Mouse (Mus musculus): ENCODE measurements around the gene Rab3gap2. TPM values are rescaled to one million over a fixed set of nuclear protein-coding genes. Genes with fewer than 3 reads are reported as not detected.

Gene Rab3gap2
- polyA plus RNA-seq, 1 experiment from 2014 or later = 20.2 TPM

- no peak overlapping the region for H3K4me3 ChIP-seq
- no peaks in the 10 kb centered on the region for H3K4me1 ChIP-seq (replicated peaks)
- no peaks in the 10 kb centered on the region for H3K9me3 ChIP-seq
- WGBS = 86% methylated on average over 5 of the region's 5 CpGs
- peaks cover 90% of the 10 kb centered on the region for H3K36me3 ChIP-seq
- H3K27me3 ChIP-seq (ENCODE audit: insufficient read depth, poor library complexity, severe bottlenecking) = no peaks in the 10 kb centered on the region
- H3K27ac ChIP-seq = no peak overlapping the region
- DNase-seq (ENCODE audit: low spot score) = no peak
Observed at GRCm38 (mm10) chr1:185274819-185275545, 71.1 kb downstream of the Rab3gap2 start.

- no peak for DNase-seq (ENCODE audit: low spot score)
- Histone ChIP-seq H3K36me3 (peaks cover 95% of the 10 kb centered on the region), H3K4me1 (replicated peaks) (no peaks in the 10 kb centered on the region), H3K4me3 (no peak overlapping the region), H3K27ac (no peak overlapping the region), H3K27me3 (ENCODE audit: insufficient read depth, poor library complexity, severe bottlenecking) (no peaks in the 10 kb centered on the region), H3K9me3 (no peaks in the 10 kb centered on the region)
- 94% methylated on average over 7 of the region's 7 CpGs for WGBS
Observed at GRCm38 (mm10) chr1:185275976-185276375, 72.1 kb downstream of the Rab3gap2 start.

DNA sequence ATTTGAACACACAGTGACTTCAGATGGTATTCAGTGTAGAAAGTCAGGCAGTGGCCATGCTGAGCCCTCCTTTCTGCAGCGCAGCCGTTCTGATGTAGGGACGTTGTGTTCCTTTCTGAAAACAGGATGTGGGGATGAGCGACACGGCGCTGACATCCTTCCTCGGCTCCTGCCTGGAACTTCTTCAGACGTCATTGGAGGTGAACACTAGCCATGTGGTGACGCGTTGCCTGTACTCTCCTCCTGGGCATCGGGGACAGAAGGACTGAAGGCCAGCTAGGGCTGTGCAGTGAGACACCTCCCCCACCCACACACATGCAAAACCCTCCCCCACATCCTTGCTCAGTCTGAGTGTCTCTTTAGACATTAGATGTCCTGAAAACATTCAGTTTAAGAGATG, 73.1 kb downstream of the Rab3gap2 start:
- DNase-seq (ENCODE audit: low spot score) = no peak
- Histone ChIP-seq H3K36me3 (peaks cover 95% of the 10 kb centered on the region), H3K9me3 (no peaks in the 10 kb centered on the region), H3K4me1 (replicated peaks) (no peaks in the 10 kb centered on the region), H3K4me3 (no peak overlapping the region), H3K27ac (no peak overlapping the region), H3K27me3 (ENCODE audit: insufficient read depth, poor library complexity, severe bottlenecking) (no peaks in the 10 kb centered on the region)
- WGBS = 87% methylated on average over 11 of the region's 11 CpGs

- WGBS = 91% methylated on average over 9 of the region's 9 CpGs
- Histone ChIP-seq H3K4me3 (no peak overlapping the region), H3K36me3 (peaks cover 97% of the 10 kb centered on the region)
Observed at GRCm38 (mm10) chr1:185279288-185279687, 75.4 kb downstream of the Rab3gap2 start.

GRCm38 (mm10) chr1:185280616-185281015, 76.7 kb downstream of the Rab3gap2 start:
- 94% methylated on average over 4 of the region's 4 CpGs for WGBS
- no peaks in the 10 kb centered on the region for H3K9me3 ChIP-seq
- DNase-seq (ENCODE audit: low spot score) = no peak

More at GRCm38 (mm10) chr1:185279288-185279687, 75.4 kb downstream of the Rab3gap2 start:
- H3K27ac ChIP-seq = no peak overlapping the region
- no peak for DNase-seq (ENCODE audit: low spot score)
- H3K9me3 ChIP-seq = no peaks in the 10 kb centered on the region
- no peaks in the 10 kb centered on the region for H3K4me1 ChIP-seq (replicated peaks)
- no peaks in the 10 kb centered on the region for H3K27me3 ChIP-seq (ENCODE audit: insufficient read depth, poor library complexity, severe bottlenecking)

DNA sequence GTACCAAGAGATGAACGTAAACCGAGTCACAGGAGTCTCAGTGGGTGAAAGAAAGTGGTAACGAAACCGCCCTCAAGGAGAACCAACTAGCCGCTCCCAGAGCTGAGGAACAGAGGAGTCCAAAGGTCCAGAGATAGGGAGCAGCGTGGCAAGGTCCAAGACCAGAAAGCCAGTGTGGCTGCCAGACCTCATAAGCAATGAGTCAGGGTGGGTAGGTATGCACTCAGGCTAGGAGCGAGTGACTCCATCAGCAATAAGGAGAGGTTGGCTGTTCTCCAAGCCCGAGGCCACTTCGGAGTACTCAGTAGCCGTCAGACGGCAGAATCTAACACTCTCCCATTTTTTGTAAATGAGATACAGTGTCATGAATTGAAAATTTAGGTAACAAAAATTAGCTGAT, 78.9 kb downstream of the Rab3gap2 start:
- Histone ChIP-seq H3K9me3 (no peaks in the 10 kb centered on the region), H3K27ac (no peak overlapping the region), H3K4me3 (no peak overlapping the region), H3K36me3 (peaks cover 100% of the 10 kb centered on the region), H3K27me3 (ENCODE audit: insufficient read depth, poor library complexity, severe bottlenecking) (no peaks in the 10 kb centered on the region), H3K4me1 (replicated peaks) (no peaks in the 10 kb centered on the region)
- no peak for DNase-seq (ENCODE audit: low spot score)
- WGBS = 95% methylated on average over 11 of the region's 11 CpGs

More at GRCm38 (mm10) chr1:185280616-185281015, 76.7 kb downstream of the Rab3gap2 start:
- Histone ChIP-seq H3K27me3 (ENCODE audit: insufficient read depth, poor library complexity, severe bottlenecking) (no peaks in the 10 kb centered on the region), H3K27ac (no peak overlapping the region), H3K4me1 (replicated peaks) (no peaks in the 10 kb centered on the region), H3K4me3 (no peak overlapping the region), H3K36me3 (peaks cover 100% of the 10 kb centered on the region)

GRCm38 (mm10) chr1:185283247-185283646, 79.3 kb downstream of the Rab3gap2 start:
- WGBS = 95% methylated on average over 15 of the region's 15 CpGs
- peaks cover 100% of the 10 kb centered on the region for H3K36me3 ChIP-seq
- H3K27me3 ChIP-seq (ENCODE audit: insufficient read depth, poor library complexity, severe bottlenecking) = no peaks in the 10 kb centered on the region
- no peak for DNase-seq (ENCODE audit: low spot score)
- no peaks in the 10 kb centered on the region for H3K9me3 ChIP-seq
- no peak overlapping the region for H3K27ac ChIP-seq
- H3K4me3 ChIP-seq = no peak overlapping the region
- no peaks in the 10 kb centered on the region for H3K4me1 ChIP-seq (replicated peaks)

GRCm38 (mm10) chr1:185284740-185285139, 80.8 kb downstream of the Rab3gap2 start:
- Histone ChIP-seq H3K4me1 (replicated peaks) (no peaks in the 10 kb centered on the region), H3K36me3 (peaks cover 92% of the 10 kb centered on the region), H3K9me3 (no peaks in the 10 kb centered on the region), H3K27me3 (ENCODE audit: insufficient read depth, poor library complexity, severe bottlenecking) (no peaks in the 10 kb centered on the region), H3K4me3 (no peak overlapping the region), H3K27ac (no peak overlapping the region)
- DNase-seq (ENCODE audit: low spot score) = no peak
- WGBS = 94% methylated on average over 4 of the region's 4 CpGs

GRCm38 (mm10) chr1:185285171-185285570, 81.3 kb downstream of the Rab3gap2 start:
- H3K9me3 ChIP-seq = no peaks in the 10 kb centered on the region
- no peak overlapping the region for H3K4me3 ChIP-seq
- DNase-seq (ENCODE audit: low spot score) = no peak
- no peak overlapping the region for H3K27ac ChIP-seq
- no peaks in the 10 kb centered on the region for H3K4me1 ChIP-seq (replicated peaks)
- H3K27me3 ChIP-seq (ENCODE audit: insufficient read depth, poor library complexity, severe bottlenecking) = no peaks in the 10 kb centered on the region
- 94% methylated on average over 4 of the region's 4 CpGs for WGBS
- peaks cover 92% of the 10 kb centered on the region for H3K36me3 ChIP-seq

GRCm38 (mm10) chr1:185287066-185287465, 83.1 kb downstream of the Rab3gap2 start:
- no peaks in the 10 kb centered on the region for H3K27me3 ChIP-seq (ENCODE audit: insufficient read depth, poor library complexity, severe bottlenecking)
- 95% methylated on average over 20 of the region's 20 CpGs for WGBS
- no peaks in the 10 kb centered on the region for H3K4me1 ChIP-seq (replicated peaks)
- H3K27ac ChIP-seq = no peak overlapping the region
- DNase-seq (ENCODE audit: low spot score) = no peak
- no peaks in the 10 kb centered on the region for H3K9me3 ChIP-seq
- no peak overlapping the region for H3K4me3 ChIP-seq
- H3K36me3 ChIP-seq = peaks cover 92% of the 10 kb centered on the region

- Histone ChIP-seq H3K9me3 (no peaks in the 10 kb centered on the region), H3K4me1 (replicated peaks) (no peaks in the 10 kb centered on the region), H3K4me3 (no peak overlapping the region), H3K36me3 (peaks cover 92% of the 10 kb centered on the region), H3K27me3 (ENCODE audit: insufficient read depth, poor library complexity, severe bottlenecking) (no peaks in the 10 kb centered on the region), H3K27ac (no peak overlapping the region)
- 92% methylated on average over 5 of the region's 5 CpGs for WGBS
- DNase-seq (ENCODE audit: low spot score) = no peak
Observed at GRCm38 (mm10) chr1:185289231-185289630, 85.3 kb downstream of the Rab3gap2 start.

- Histone ChIP-seq H3K36me3 (peaks cover 92% of the 10 kb centered on the region), H3K27ac (no peak overlapping the region), H3K27me3 (ENCODE audit: insufficient read depth, poor library complexity, severe bottlenecking) (no peaks in the 10 kb centered on the region), H3K9me3 (no peaks in the 10 kb centered on the region), H3K4me1 (replicated peaks) (no peaks in the 10 kb centered on the region), H3K4me3 (no peak overlapping the region)
- WGBS = 76% methylated on average over 4 of the region's 4 CpGs
- no peak for DNase-seq (ENCODE audit: low spot score)
Observed at GRCm38 (mm10) chr1:185291336-185291735, 87.4 kb downstream of the Rab3gap2 start.

GRCm38 (mm10) chr1:185292646-185293360, 88.9 kb downstream of the Rab3gap2 start:
- Histone ChIP-seq H3K4me3 (no peak overlapping the region), H3K4me1 (replicated peaks) (no peaks in the 10 kb centered on the region), H3K27me3 (ENCODE audit: insufficient read depth, poor library complexity, severe bottlenecking) (no peaks in the 10 kb centered on the region), H3K9me3 (no peaks in the 10 kb centered on the region), H3K27ac (no peak overlapping the region), H3K36me3 (peaks cover 92% of the 10 kb centered on the region)
- WGBS = 90% methylated on average over 10 of the region's 10 CpGs
- no peak for DNase-seq (ENCODE audit: low spot score)
